Mouse (Mus musculus): ENCODE data around the gene Ubxn1. TPM values are rescaled to one million over a fixed set of nuclear protein-coding genes. Genes with fewer than 3 reads are reported as not detected.
A peak's percentile ranks its signal among the peaks of the same experiment; 100 is the strongest.
"Not testable (repeated sequence)": the region's sequence is repeated elsewhere in the genome, so short reads cannot be mapped to it uniquely, and the experiment has no call there.

The Ubxn1 gene
- polyA plus RNA-seq, 1 experiment from 2014 or later, result 185 TPM

DNA sequence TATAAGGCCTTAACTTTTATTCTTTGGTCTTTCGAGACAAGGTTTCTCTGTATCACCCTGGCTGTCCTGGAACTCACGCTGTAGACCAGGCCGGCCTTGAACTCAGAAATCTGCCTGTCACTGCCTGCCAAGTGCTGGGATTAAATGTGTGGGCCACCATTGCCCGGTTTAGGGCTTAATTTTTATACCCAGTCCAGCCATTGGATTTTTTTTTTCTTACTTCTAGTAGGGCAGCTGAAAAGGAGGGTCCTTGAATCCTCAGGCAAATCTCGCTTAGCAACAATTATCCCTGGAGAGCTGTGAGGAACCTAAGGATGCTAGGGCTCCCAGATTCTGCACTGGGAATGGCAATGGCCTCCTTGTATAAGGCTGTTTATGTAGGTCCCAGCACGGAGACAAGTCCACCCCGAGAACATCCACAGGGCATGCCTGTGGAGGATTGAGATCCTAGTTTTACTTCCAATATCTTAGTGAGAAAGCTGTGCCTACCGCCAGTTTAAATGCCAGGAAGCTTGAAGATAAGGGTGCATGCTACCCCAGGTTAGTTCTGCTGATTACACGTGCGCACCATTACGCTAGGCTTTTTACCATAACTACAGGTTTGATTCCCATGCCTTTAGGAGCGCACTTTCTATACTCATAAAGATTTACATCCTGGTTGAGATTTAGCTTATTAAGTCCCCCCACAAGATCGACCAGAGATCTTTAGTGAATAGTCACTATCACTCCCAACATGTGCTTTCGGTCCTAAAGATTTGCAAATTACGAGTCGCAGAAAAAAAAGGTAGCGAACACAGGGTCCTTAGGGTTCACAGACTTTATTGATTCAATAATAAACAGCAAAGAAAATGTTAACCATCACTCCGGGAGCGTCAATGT, 16.5 kb downstream of the Ubxn1 start:
- H3K9me3 ChIP-seq, result no peaks in the 10 kb centered on the region
- H3K27me3 ChIP-seq, result no peaks in the 10 kb centered on the region
- peak overlapping the region; percentile 93 for H3K27ac ChIP-seq
- peak overlapping the region; percentile 71 for H3K4me3 ChIP-seq (replicated peaks)
- no peak for ATAC-seq (ENCODE audit: insufficient number of reproducible peaks, insufficient read depth, low FRiP score, low TSS enrichment, low read depth)
- 15% methylated on average over 19 of the region's 19 CpGs for WGBS
- peaks cover 8% of the 10 kb centered on the region for H3K4me1 ChIP-seq (replicated peaks)
- peak overlapping the region; percentile 89 for H3K9ac ChIP-seq (replicated peaks)
- H3K36me3 ChIP-seq, result peaks cover 15% of the 10 kb centered on the region
- H3K4me2 ChIP-seq, result peak overlapping the region; percentile 77

- Histone ChIP-seq H3K4me2 (peak within 1 kb of the TSS; percentile 77), H3K4me3 (replicated peaks) (peak within 1 kb of the TSS; percentile 71), H3K9ac (replicated peaks) (peak within 1 kb of the TSS; percentile 89), H3K9me3 (no peaks in the 10 kb centered on the region), H3K27ac (peak within 1 kb of the TSS; percentile 93), H3K4me1 (replicated peaks) (peaks cover 10% of the 10 kb centered on the region), H3K27me3 (no peaks in the 10 kb centered on the region), H3K36me3 (peaks cover 15% of the 10 kb centered on the region)
- under 1% methylated on average over 58 of the region's 58 CpGs for WGBS
- ATAC-seq (ENCODE audit: insufficient number of reproducible peaks, insufficient read depth, low FRiP score, low TSS enrichment, low read depth), result peak; percentile 94
These were observed 17.5 kb downstream of the Ubxn1 start, which contains the start of the genes 1810009A15Rik and Gm49416 for GRCm38 (mm10) chr19:8888511-8889385. 1810009A15Rik (plus strand) TSS chr19:8888853. Gm49416 (plus strand) TSS chr19:8888926.

DNA sequence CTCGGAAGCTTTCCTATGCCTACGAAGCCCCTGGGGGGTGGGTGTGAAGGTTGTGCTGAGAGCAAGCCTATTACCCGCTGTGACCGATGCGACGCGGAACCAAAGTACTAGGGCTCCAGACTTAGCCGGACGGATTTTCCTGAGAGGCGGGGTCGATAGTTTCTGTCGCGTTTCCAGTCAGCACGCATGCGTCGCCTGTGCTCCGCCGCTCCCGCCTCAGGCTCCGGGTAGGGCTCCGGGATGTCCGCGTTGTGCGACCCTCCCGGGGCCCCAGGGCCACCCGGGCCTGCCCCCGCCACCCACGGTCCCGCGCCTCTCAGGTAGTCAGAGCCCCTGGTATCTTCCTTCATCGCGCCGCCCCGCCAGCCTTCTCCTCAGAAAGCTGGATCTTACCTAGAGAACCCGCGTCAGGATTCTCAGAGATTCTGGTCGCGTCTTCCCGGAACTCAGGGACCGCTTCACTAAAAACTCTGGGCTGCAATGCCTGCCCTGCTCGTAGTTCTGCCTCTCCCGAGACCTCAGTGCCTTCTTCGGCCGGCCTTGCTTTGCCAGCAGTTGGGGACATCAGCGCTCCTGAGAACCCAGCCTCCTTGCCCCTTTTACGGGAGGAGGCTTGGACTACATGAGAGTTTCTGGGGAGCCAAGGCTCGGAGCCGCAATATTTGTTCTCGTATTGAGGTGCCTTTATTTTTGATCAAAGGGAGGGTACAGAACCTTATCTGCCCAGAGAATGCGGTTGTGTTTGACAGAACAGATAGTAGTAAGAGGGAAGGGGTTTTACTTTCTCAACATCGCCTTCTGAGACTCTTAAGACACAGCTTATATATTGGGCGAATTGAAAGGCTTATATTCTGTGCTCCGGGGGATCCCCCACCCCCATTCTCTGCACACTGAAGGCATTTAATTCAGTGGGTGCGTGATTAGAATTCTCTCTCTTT, 21.8 kb downstream of the Ubxn1 start, which contains the start of gene Ints5:
Ints5 (plus strand) TSS at position 177 of the 938 bp plus-strand sequence.
- Histone ChIP-seq H3K4me2 (peak within 1 kb of the TSS; percentile 70), H3K27me3 (no peaks in the 10 kb centered on the region), H3K27ac (peak within 1 kb of the TSS; percentile 87), H3K36me3 (peaks cover 44% of the 10 kb centered on the region), H3K4me1 (replicated peaks) (peaks cover 23% of the 10 kb centered on the region), H3K9ac (replicated peaks) (peak within 1 kb of the TSS; percentile 93), H3K4me3 (replicated peaks) (peak within 1 kb of the TSS; percentile 86), H3K9me3 (no peaks in the 10 kb centered on the region)
- peak; percentile 21; the same call in 1 of the 2 replicates for ATAC-seq (ENCODE audit: insufficient number of reproducible peaks, insufficient read depth, low FRiP score, low TSS enrichment, low read depth)
- 3% methylated on average over 54 of the region's 54 CpGs for WGBS

- H3K27me3 ChIP-seq, result no peaks in the 10 kb centered on the region
- WGBS, result 87% methylated on average over 9 of the region's 9 CpGs
- no peak overlapping the region for H3K4me2 ChIP-seq
- H3K27ac ChIP-seq, result no peak overlapping the region
- H3K9ac ChIP-seq (replicated peaks), result no peak overlapping the region
- ATAC-seq (ENCODE audit: insufficient number of reproducible peaks, insufficient read depth, low FRiP score, low TSS enrichment, low read depth), result no peak
- peaks cover 32% of the 10 kb centered on the region for H3K4me1 ChIP-seq (replicated peaks)
- H3K9me3 ChIP-seq, result no peaks in the 10 kb centered on the region
- no peak overlapping the region for H3K4me3 ChIP-seq (replicated peaks)
- H3K36me3 ChIP-seq, result peaks cover 40% of the 10 kb centered on the region
These were observed 24.2 kb downstream of the Ubxn1 start for GRCm38 (mm10) chr19:8895397-8895960.

- not testable (repeated sequence) for ATAC-seq (ENCODE audit: insufficient number of reproducible peaks, insufficient read depth, low FRiP score, low TSS enrichment, low read depth); H3K9me3 ChIP-seq; H3K27me3 ChIP-seq; H3K4me3 ChIP-seq (replicated peaks); H3K27ac ChIP-seq
- Histone ChIP-seq H3K36me3 (peaks cover 37% of the 10 kb centered on the region), H3K4me2 (peak overlapping the region; percentile 15; the same call in 1 of the 2 replicates), H3K9ac (replicated peaks) (0 out of 2 replicates have a peak overlapping the region, but pooled peaks have one; percentile 63), H3K4me1 (replicated peaks) (peaks cover 32% of the 10 kb centered on the region)
- WGBS, result 85% methylated on average over 5 of the region's 5 CpGs
These were observed 24.9 kb downstream of the Ubxn1 start for GRCm38 (mm10) chr19:8896231-8896630.

DNA sequence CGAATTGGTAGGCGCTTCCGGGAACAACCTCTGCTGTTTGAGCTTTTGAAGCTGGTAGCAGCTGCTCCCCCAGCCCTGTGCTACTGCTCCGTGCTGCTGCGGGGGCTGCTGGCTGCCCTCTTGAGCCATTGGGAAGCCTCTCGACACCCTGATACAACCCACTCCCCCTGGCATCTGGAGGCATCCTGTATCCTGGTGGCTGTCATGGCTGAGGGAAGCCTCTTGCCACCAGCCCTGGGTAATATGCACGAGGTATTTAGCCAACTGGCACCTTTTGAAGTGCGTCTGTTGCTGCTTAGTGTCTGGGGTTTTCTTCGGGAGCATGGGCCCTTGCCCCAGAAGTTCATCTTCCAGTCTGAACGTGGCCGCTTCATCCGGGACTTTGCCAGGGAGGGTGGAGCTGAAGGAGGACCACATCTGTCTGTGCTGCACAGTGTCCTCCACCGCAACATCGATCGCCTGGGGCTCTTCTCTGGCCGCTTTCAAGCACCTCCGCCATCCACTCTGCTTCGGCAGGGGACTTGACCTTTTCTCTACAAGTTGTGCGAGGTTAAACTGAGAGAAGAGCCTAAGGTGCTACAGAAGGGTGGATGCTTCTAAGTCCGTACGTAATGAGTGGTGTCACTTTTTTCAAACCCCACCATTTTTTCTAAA, 26.0 kb downstream of the Ubxn1 start:
- H3K4me3 ChIP-seq (replicated peaks), result peak overlapping the region; percentile 65
- H3K36me3 ChIP-seq, result peaks cover 44% of the 10 kb centered on the region
- peak overlapping the region; percentile 63 for H3K9ac ChIP-seq (replicated peaks)
- peak overlapping the region; percentile 88 for H3K27ac ChIP-seq
- ATAC-seq (ENCODE audit: insufficient number of reproducible peaks, insufficient read depth, low FRiP score, low TSS enrichment, low read depth), result peak; percentile 44
- peak overlapping the region; percentile 80 for H3K4me2 ChIP-seq
- not testable (repeated sequence) for H3K9me3 ChIP-seq, H3K27me3 ChIP-seq
- H3K4me1 ChIP-seq (replicated peaks), result peaks cover 32% of the 10 kb centered on the region
- WGBS, result 23% methylated on average over 21 of the region's 21 CpGs

GRCm38 (mm10) chr19:8897865-8898495, 26.7 kb downstream of the Ubxn1 start, which contains the start of gene Ganab:
Ganab (plus strand) TSS chr19:8898071.
- Histone ChIP-seq H3K4me3 (replicated peaks) (peak within 1 kb of the TSS; percentile 65), H3K27me3 (no peaks in the 10 kb centered on the region), H3K36me3 (peaks cover 49% of the 10 kb centered on the region), H3K4me2 (peak within 1 kb of the TSS; percentile 80), H3K4me1 (replicated peaks) (peaks cover 32% of the 10 kb centered on the region), H3K9ac (replicated peaks) (peak within 1 kb of the TSS; percentile 86), H3K27ac (peak within 1 kb of the TSS; percentile 88), H3K9me3 (no peaks in the 10 kb centered on the region)
- WGBS, result under 1% methylated on average over 53 of the region's 53 CpGs
- ATAC-seq (ENCODE audit: insufficient number of reproducible peaks, insufficient read depth, low FRiP score, low TSS enrichment, low read depth), result peak; percentile 98

DNA sequence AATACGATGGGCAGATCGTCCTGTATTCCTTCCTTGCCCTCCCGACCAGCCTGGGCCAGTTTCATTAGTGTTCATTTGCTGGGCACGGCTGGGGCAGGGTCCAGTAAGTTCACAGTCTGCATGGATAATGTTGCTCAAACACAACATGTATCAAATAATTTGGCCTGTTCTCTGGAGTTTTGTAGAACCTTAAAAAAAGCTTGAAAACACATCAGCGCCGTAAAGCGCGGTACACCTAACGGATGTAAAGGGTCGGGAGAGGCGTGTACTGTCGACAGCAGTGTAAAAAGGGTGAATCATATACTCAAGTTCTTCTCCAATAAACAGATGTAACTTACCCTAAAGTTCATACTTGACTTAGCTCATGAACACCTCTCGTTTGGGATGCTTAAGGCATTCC, 27.3 kb downstream of the Ubxn1 start:
- H3K9me3 ChIP-seq, result no peaks in the 10 kb centered on the region
- peak overlapping the region; percentile 87 for H3K27ac ChIP-seq
- ATAC-seq (ENCODE audit: insufficient number of reproducible peaks, insufficient read depth, low FRiP score, low TSS enrichment, low read depth), result no peak
- peak overlapping the region; percentile 65 for H3K4me3 ChIP-seq (replicated peaks)
- peak overlapping the region; percentile 86 for H3K9ac ChIP-seq (replicated peaks)
- 11% methylated on average over 13 of the region's 13 CpGs for WGBS
- H3K4me1 ChIP-seq (replicated peaks), result peaks cover 31% of the 10 kb centered on the region
- no peaks in the 10 kb centered on the region for H3K27me3 ChIP-seq
- H3K4me2 ChIP-seq, result peak overlapping the region; percentile 80
- H3K36me3 ChIP-seq, result peaks cover 55% of the 10 kb centered on the region

DNA sequence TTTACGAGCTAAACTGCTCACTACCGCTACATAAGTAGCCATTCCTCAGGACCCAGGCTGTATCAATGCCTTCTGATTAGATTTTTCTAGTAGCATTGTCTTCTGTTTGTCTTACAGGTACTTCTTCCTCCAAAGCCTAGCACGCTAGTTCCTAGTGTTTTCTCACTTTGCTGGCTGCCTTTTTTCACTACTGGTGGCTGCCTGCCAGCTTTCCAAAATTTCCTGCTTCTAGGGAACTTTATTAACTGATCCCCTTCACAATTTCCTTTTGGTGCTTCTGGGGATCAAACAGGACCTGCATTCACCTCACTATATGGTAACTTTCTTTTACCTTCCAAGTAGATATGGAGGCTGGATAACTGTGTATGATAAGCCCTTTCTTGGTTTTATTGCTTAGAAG, 27.8 kb downstream of the Ubxn1 start:
- H3K27me3 ChIP-seq, result no peaks in the 10 kb centered on the region
- H3K4me1 ChIP-seq (replicated peaks), result peaks cover 27% of the 10 kb centered on the region
- no peak for ATAC-seq (ENCODE audit: insufficient number of reproducible peaks, insufficient read depth, low FRiP score, low TSS enrichment, low read depth)
- peaks cover 59% of the 10 kb centered on the region for H3K36me3 ChIP-seq
- peak overlapping the region; percentile 86 for H3K9ac ChIP-seq (replicated peaks)
- peak overlapping the region; percentile 65 for H3K4me3 ChIP-seq (replicated peaks)
- WGBS, result 55% methylated on average over 3 of the region's 3 CpGs
- no peak overlapping the region for H3K27ac ChIP-seq
- peak overlapping the region; percentile 80 for H3K4me2 ChIP-seq
- H3K9me3 ChIP-seq, result no peaks in the 10 kb centered on the region
